Mouse (Mus musculus): Measurements from ENCODE around the gene Olfr853.

The Olfr853 gene

GRCm38 (mm10) chr9:19540976-19541375 lies at the start of gene Olfr853:
TSS of gene Olfr853 (minus strand) at chr9:19541076.
- ATAC-seq (ENCODE audit: insufficient number of reproducible peaks, low FRiP score, low TSS enrichment): no peak

GRCm38 (mm10) chr9:19582317-19582716 lies 41.4 kb upstream of the Olfr853 start, which contains the start of gene Olfr855:
TSS of gene Olfr855 (plus strand) at chr9:19582617.
- no peak for ATAC-seq (ENCODE audit: insufficient number of reproducible peaks, low FRiP score, low TSS enrichment)

- ATAC-seq (ENCODE audit: insufficient number of reproducible peaks, low FRiP score, low TSS enrichment): no peak
Measured at GRCm38 (mm10) chr9:19567282-19567681, 26.4 kb upstream of the Olfr853 start, which contains the start of gene Olfr854. TSS of gene Olfr854 (minus strand) at chr9:19567382.

GRCm38 (mm10) chr9:19492995-19493394 lies 47.9 kb downstream of the Olfr853 start, which contains the start of gene Olfr851:
TSS of gene Olfr851 (plus strand) at chr9:19493295.
- ATAC-seq (ENCODE audit: insufficient number of reproducible peaks, low FRiP score, low TSS enrichment): no peak

Data from cerebellum, adult (tissue).